Mouse (Mus musculus) right cerebral cortex, postnatal 36 days (tissue): Measurements from ENCODE around the gene Zdhhc11.

Experiments
- DNase-seq, 2 experiments: peaks; one replicate each; pipeline ENCODE4 v3.0.0; 2022; ENCODE audit warnings: low spot score in 2 of 2, mixed read lengths in 1 of 2

The Zdhhc11 gene

DNA sequence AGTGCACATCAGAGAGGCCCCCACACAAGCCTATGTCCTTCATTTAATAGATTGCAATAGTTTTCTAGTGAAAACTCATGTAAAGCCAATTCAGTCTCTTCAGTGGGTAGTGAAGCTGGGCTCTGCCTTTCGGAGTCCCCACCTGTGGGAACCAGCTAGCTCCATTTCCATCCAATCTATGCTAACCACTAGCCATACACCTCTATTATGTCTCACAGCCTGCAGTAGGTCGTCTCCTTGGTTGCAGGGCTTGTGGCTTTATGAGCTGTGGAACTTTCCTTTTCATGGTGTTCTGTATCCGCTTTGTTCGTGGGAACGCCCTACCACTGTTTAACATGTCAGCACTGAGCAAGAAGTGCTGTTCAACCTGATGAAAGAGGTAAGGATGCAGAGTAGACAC is at the start of gene Zdhhc11:
Gene Zdhhc11, plus strand, starts transcription at position 301 of the 400 bp plus-strand sequence.
- DNase-seq = no peak

DNA sequence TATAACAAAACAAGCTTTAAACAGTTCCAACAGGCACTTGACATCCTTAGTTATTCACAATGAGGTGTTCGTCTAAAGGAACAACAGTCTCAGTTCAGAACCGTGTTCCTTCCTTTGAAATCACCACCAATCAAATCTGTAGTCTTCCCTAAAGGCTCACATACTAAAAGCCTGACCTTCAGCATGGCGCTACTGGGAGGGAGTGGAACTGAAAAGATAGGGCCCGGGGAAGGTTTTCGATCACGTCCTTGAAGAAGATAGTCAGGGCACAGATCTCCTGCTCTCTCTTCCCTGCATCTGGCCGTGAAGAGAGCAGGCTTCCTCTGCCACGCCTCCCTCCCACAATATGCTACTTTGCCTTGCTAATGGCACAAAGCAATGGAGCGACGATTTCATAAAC is 31.4 kb upstream of the Zdhhc11 start:
- no peak for DNase-seq

DNA sequence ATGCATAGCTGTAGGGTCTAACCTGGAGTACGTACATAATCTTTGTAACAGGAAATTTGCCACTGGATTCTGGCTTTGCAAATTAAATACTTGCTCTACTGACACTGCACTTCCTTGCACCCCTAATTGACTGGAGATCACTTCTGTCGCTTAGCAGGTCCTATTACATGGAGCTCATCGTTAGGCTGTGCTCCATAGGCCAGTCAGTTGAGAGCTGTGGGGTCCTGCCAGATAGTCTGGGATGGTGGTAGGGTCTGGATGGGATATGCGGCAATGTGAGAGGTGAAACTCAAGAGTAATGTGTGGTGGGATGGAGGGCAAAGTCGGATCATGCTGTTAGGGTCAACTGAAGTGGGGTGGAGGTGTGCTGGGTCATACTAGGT is 26.7 kb upstream of the Zdhhc11 start:
- DNase-seq = no peak

DNA sequence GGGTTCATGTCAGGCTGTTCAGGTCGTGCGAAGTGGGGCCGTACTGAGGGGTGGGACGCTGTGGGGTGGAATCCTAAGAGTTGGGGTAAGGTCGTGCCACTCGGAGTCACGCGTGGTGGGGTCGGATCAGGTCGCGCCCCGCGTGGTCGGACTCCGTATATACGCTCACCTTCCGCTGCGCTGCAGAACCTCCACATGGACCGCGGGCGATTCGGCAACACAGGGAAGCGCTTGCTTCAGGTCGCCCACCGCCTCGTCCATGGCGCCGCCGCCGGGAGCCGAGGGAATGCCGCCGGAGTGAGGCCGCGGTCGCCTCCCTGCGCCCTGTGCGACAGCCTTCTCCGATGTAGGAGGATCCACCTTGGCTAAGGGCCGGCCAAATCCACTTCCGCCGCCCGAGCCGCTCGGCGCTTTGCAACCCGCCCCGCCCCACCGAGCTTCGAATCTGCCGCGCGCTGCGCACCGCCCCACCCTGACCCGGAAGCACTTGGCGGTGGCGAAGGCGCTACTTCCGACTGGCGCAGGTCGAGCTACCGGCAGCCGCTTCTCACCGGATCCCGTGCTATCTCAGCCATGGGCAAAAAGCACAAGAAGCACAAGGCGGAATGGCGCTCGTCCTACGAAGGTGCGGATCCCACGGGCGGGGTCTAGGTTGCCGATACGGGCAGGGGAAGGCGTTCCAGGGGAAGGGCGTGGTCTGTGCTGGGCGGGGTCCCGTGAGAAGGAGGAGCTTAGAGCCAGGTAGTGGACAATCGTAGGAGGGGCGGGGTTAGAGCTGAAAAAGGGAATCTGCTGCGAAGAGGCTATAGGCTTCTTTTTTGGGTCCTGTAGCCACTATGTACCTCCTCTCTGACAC is 26.1 kb upstream of the Zdhhc11 start, which contains the start of the genes Trip13 and Brd9:
Gene Trip13, minus strand, starts transcription at position 464 of the 856 bp plus-strand sequence.
Gene Brd9, plus strand, starts transcription at position 491 of the 856 bp plus-strand sequence.
- DNase-seq = peak; percentile 74 to 81

DNA sequence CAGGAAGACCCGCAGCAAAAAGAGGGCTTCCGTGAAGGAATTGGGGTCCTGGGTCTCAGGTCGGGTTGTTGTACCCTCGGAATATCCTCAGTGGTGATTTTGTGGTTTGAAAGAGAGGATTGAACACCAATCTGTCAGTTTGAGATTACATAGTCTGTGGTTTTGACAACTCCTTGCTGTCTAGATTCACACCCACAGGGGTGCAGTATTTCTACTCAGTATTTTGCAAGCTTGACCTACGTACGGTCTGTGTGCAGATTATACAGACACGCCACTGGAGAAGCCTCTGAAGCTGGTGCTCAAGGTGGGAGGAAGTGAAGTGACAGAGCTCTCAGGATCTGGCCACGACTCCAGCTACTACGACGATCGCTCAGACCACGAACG is 25.5 kb upstream of the Zdhhc11 start:
- no peak for DNase-seq

DNA sequence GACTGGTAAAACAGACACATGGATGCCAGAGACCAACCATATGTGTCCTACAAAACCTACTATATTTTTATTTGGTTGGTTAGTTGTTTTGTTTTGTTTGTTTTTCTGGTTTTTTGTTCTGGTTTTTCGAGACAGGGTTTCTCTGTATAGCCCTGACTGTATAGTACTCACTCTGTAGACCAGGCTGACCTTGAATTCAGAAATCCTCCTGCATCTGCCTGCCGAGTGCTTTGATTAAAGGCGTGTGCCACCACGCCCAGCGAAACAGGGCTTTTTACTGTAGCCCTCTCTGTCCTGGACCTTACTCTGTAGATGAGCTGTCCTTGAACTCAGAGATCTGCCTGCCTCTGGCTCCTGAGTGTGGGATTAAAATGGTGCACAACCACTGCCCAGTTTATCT is 24.6 kb upstream of the Zdhhc11 start:
- no peak for DNase-seq

DNA sequence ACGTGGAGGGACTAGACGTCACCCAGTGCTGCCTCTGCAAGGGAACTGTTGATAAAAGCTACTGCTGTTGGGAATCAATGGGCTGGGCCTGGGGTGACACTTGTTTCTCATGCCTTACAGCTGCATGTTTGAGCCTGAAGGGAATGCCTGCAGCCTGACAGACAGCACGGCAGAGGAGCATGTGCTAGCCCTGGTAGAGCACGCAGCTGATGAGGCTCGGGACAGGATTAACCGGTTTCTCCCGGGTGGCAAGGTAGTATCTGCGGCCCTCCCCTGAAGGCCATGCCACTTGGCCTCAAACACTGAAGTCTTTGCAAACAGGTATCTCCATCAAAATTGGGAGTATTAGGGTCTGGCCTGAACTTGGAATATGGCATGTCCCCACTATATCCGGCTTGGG is 19.0 kb upstream of the Zdhhc11 start:
- no peak for DNase-seq

DNA sequence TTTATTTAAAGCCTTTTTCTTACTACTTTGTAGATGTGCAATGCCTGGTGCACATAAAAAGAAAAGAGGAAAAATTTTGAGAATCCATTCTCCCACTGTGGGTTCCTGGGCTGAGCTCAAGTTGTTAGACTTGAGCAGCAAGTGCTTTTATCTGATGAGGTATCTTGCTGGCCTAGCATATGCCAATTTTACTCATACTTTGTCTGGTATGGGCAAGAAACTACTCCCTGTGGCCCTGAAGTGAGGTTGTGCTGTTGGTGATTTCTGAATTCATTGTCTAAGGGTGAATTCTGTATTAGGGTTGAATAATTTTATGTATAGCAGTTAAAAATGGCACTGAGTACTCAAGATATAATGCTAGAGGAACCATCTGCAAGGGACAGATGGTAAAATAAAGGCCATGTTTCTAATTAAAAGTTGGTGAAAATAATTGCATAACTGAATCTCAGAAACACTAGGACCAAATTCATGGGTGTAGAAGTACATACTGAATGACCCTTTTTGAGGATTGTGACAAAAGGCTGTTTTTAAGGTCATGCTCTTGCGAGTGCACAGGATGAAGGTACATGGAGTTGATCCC is 10.0 kb upstream of the Zdhhc11 start:
- no peak for DNase-seq

DNA sequence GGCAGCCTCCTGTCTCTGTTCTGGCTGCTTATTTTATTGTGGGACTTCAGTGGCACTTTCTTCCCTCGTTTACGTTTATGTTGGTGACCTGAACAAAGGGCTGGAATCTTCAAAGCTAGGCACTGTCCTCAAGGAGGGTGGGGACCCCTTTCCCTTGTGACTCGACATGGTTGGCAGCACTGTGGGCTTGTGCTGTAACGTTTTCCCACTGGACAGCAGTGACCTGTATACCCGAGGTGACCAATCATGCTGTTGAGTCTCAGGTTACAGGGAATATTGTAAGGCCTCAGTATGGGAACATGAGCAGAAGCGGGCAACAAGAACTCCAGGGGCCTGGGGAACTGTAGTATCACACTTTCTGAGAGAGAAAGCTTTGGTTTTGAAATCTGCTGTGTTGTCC is 9.0 kb upstream of the Zdhhc11 start:
- no peak for DNase-seq

DNA sequence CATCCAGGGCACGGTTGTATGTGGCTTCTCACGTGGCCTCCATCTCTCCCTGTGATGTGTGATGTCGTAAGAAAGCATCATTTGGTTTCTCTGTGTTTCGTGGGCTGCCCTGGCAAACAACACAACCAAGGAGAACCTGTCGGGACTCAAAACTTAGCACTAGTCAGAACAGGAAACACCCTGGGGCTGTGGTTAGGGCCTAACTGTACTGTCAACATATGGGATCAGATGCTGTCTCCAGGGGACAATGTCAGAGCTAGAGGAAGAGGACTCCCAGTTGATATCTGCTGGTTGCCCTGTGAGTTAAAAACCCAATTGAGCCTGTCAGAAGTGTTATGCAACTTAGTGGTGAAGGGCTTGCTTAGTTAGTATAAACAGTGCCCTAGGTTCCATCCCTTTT is 8.1 kb upstream of the Zdhhc11 start:
- DNase-seq = no peak

DNA sequence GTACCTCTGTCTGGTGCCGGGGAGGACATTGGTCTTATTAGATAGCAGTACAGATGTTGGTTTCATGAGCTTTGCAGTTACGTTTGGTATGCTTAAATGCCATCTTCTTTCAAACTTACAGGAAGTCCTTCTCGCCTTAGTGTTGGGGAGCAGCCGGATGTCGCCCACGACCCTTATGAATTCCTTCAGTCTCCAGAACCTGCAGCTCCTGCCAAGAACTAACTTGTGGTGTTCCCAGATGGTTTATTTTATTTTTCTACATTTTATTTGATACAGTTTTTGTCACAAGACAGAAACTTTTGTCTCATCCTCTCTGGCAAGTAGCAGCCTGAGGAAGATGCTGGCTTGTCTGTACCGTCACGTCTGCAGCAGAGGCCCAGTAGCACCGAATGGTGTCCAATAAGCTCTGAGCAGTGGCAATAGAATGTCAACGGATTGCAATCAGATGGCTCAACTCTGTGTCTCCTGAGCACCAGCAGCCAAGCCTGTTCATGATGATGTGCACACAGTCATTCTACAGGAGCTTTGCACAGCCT is 3.5 kb upstream of the Zdhhc11 start:
- DNase-seq = no peak

DNA sequence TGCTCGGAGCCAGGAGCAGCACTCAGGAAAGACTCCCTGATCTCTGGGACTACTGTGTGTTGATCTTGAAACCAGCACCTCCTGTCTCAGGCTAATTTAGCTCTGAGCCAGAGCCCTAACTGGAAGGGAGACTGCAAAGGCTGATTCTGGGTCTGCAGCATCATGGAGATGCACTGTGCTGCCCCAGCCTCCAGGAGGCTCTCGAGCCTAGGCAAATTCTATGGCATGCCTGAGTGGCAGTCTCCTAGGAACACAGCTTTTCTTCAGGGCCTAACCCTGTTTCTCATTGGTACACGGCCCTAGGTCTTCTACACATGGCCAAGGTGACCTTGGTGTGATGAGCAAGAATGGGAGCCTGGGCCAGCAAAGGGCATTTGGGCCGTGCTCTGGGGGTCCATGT is 2.5 kb upstream of the Zdhhc11 start:
- DNase-seq = no peak

DNA sequence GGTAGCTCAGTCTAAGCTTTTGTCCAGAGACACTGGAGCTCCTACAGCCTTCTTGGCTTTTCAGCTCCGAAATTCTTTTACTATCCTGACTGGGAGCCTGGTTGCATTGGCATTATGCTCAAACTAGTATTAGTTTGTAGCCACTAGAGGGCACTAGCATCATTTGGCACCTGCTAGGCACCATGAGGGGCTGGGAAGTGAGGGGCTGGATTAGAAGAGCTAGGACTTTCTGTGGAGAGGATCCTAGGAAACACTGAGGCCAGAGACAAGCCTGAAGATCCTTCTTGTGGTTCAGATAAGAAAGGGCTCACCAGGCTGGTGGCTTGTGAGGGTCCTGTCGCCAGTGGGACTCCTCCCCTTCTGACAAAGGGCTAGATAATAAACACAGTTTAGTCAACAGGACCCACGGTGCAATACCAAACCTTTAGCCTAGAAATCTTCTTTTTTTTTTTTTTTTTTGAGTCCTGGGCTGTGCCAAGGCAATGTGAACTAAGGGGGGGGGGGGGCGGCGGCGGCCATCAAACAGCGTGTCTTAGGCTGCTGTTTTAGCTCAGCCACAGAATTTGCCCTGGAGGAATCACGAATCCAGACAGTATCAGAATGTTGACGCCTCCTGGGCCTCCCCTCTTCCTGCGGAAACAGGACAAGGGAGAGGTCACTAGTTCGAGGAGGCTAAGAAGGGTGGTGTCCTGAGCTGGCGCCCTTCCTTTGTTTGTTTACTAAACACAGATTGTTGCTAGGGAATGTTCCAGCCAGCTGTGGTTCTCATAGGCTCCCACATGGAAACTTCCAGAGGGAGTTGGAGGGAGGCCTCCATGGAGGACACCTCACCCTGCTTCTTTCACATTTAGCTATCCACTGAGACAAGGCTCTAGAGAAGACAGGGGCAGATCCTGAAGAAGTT is 7.1 kb downstream of the Zdhhc11 start:
- DNase-seq = no peak

DNA sequence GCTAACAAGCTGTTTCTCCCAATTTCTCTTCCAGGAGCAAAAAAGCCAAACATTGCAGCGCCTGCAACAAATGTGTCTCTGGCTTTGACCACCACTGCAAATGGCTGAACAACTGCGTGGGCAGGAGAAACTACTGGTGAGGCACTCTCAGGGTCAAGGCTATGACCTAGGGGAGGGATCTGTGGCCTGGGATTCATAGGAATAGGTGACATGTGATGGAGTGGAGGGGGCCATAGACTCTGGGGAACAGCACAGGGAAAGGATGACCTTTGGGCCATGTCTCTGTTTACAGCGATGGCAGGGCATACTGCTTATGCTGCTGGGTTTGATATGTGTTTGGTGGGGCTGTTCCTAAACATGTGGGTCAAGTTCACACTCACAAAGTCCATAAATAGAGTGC is 10.9 kb downstream of the Zdhhc11 start:
- DNase-seq = no peak

DNA sequence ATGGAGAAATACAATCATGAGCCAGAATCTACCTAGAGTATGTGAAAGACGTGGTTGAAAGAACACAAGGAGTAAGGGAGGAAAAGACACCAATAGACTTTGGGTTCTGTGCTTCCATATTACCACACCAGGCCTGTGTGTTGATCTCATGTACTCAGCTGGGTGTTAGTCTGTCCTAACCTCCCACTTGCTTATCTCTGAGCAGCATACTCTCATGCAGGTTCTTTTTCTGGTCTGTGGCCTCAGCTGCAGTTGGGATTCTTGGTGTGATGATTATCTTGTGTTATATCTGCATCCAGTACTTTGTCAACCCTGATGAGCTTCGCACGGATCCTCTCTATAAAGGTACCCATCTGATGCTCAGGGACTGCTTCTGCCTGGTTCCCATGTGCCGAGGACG is 13.3 kb downstream of the Zdhhc11 start:
- no peak for DNase-seq

DNA sequence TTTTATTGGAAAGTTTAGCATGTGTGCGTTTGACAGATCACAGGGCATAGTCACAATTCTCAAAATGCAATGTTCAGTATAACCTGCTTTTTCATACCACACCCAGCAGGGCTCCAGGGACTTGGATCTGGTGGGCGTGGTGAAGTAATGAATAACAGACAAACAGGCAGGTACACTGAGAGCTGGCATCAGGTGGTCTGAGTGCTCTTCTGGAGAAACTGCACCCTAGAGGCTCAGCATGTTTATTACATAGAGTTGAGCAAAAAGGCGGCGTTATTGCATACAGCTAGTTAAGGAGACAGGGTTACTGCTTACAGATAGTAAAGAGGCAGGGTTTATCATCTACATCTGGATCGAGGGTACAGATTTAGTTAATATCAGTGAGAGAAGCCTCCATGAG is 26.7 kb downstream of the Zdhhc11 start:
- DNase-seq = no peak

DNA sequence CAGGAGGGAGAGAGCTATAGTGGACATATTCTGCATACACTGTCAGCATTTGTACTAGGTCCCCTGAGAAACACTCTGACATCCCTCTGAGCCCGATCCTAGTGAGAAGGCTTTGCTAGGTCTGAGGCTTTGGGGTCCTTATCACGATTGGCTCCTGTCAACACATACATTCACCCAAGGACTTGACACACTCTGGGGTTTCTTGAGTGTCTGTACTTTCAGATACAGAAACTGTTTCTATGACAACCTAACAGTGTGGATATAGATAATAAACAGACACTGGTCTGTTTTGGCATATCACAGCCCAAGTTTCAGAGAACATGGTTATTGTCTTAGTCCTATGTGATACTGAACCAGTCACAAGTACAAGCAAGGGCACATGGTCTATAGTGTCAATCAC is 27.1 kb downstream of the Zdhhc11 start:
- no peak for DNase-seq

DNA sequence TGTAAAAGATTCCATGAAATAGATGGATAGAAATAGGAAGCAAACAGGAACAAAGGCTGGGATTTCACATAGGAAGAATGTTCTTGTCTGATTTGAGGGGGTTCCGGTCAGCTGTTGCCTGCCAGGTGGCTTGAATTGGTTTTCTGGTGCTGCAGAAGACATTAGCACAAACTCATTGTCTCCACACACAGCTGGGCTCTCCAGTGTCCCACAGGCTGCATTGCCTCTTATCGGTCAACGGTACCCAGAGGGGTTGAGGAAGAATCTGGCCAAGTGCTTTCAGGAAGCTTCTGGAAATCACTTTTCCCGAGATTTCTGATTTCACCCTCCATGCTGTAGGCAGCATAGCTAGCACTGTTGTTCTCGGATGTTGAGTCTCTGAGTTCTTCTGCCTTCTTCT is 27.6 kb downstream of the Zdhhc11 start:
- DNase-seq = no peak

DNA sequence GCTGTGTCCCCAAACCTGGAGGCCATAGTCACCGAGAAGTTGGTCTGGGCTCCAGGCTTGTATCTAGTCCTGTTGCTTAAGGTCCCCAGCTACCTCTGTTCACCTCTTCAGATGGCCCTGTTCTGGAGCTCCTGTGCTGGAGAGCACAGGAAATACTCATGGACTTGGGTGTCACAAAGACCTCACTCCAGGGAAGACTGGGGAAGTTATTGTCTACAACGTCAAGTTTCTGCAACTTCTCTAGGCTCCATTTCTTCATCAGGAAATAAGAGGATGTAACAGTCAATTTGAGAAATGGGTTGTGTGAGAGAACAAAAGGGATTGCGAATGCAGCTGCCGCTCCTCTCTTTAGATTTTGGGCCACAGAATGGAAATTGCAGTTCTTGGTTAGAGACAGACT is 32.8 kb downstream of the Zdhhc11 start:
- DNase-seq = no peak

DNA sequence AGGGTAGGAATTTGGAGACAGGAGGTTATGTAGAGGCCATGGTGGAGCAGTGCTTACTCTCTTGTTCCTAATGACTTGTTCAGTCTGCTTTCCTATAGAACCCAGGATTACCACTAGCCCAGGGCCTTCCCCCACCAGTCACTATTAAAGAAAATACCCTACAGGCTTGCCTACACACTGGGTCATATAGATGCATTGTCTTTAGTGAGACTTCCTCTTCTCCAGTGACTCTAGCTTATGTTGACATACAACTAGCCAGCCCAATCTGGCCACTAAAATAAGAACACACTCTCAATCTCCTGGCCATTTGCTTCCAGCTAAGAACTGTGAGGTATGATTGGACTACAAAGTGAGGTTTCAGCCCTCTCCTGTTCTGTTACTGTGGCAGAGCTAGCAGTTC is 36.9 kb downstream of the Zdhhc11 start:
- DNase-seq = no peak

DNA sequence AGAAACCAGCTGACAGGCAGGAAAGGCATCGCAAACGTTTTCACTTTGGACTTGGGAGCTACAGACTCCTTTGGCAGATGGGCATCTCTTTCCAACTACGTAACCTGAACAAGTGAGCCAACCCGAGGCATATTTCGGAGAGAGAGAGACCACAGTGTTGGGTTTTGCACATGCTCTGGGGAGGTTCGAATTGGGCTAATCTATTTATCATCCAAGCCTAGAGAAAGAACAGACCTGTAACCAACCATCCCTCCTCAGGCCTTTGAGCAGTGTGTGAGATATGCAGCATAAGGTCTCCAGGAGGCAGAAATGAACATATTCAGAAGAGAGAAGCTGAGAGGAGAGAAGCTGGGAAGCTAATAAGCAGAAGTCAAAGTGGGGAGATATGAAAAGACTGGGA is 37.3 kb downstream of the Zdhhc11 start:
- no peak for DNase-seq

DNA sequence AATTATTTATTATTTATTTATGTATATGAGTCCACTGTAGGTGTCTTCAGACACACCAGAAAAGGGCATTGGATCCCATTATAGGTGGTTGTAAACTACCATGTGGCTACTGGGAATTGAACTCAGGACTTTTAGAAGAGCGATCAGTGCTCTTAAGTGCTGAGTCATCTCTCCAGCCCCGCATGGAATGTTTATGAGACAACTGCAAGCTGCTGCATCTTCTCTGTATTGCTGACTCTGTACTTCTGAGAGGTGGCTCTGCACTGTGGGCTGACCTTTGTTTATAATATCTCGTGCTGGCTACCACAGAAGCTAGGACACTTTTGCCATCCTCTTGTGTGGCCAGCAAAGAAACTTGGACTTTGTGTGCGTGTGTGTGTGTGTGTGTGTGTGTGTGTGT is 37.8 kb downstream of the Zdhhc11 start:
- DNase-seq = no peak
